Mouse (Mus musculus): ENCODE data around the gene Aqp1.

Gene Aqp1

DNA sequence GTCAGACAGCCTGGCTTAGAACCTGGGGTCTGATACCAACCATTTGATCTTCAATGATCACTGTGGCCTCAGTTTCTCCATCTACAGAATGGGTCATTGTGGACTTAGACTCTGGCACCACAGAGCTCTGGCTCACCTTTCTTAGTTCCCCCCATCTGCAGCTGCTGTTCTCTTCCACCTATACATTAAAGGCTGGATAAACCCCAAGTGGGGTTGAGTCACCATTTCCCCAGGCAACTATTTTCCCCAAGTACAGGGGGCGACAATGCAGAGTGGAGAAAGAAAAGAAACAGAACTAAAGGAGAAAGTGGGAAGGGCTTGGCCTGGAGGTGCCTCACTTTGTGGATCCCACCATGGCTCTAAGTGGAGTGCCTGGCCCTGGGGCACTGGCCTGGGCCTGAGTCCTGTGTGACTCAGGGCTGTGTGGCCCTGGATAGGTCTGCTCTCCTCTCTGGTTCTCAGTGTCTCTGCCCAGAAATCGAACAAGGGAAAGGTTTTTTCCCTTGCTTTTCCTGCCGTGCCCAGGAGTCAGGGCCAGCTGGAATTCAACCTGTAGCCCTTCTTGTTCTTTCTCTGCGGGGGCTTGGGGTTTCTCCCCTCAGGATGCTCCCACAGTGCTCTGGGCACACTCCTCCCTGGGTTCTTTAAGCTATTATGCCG, 20.9 kb downstream of the Aqp1 start:
- no peak for DNase-seq (ENCODE audit: low read depth, low spot score)

DNA sequence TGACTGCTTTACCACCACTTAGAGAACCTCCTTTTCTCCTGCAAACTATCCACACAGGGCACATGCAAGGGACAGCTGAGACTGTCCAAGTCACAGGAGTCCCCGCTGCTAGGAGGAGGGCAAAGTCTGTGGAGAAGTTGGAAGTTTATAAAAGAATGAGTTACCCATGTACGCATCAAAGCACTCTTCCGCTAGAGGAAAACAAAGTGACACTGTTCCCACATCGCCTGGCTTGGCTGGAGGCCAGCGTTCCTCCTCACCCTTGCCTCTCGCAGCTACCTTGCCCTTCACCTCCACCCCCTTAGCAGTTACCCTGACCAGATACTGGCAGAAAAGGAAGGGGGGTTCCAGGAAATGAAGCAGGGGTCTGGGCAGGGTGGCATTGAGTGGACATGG, 21.4 kb downstream of the Aqp1 start:
- no peak for DNase-seq (ENCODE audit: low read depth, low spot score)

DNA sequence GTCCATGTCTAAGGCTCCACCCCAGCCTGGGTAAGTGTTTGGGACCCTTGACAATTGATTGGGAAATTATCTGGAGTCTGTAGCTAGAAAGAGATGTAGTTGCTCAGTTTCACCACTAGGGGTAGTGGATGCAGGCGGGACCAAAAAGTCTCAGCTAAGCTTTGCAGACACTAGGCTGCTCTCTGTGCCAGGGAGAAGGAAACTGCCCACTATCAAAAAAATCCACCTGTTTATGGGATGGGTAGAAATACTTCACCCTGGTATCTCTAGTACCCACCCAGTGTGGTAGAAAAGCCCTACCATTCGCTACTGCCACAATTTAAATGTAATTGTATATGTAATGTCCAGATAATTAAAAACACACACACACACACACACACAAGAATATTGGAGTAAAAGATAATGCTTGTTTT, 22.5 kb downstream of the Aqp1 start:
- DNase-seq (ENCODE audit: low read depth, low spot score) = peak; percentile 13

DNA sequence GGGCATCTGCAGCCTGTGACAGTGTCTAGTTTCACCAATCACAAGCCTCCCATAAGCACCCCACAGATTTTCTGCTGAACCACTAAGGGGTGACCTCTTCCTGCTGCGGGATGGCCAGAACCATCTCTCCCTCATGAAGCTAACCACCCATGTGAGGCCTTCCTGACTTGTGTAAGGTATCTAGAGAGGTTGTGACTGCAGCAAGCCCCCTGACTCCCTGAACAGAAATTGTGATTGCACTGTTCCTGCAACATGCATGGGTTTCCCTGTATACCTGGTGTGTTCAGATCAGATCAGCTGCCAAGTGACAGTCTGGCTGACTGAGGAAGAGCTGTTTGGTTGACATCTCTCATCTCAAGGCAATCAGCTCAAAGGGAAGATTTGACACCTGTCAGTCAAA, 26.4 kb downstream of the Aqp1 start:
- no peak for DNase-seq (ENCODE audit: low read depth, low spot score)

DNA sequence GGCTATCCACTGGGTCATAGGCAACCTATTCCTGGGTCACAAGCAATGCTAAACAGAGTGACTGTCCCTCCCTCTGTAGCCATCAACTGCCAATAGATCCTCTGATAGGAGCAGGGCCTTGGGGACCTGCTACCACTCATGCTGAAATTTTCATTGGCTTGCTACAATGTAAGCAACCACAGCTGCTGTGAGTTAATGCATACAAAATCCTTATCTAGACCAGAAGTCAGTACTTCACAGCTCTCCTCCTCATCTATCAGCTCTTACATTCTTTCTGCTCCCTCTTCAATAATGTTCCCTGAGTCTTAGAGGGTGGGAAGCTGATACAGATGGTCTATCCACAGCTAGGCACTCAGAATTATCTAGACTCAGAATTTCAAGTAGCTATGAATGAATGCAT, 30.9 kb downstream of the Aqp1 start:
- no peak for DNase-seq (ENCODE audit: low read depth, low spot score)

DNA sequence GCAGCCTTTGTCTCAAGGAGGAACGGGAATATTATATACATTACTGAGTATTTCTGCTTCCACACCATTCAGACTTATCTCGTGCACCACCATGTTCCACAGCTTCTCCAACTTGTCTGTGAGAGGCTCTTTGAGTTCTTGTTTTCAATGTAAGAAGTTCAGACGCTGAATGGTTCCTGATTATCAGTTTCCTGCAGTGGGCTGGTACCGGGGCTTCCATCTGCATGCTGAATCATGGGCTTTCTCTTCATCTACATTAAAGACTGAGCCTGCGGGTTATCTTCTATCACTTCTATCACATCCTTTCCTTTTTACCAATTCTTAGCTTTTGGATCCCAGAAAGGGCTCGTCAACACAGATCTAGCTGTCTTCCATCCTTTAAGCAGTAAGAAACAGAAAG, 34.6 kb downstream of the Aqp1 start:
- DNase-seq (ENCODE audit: low read depth, low spot score) = no peak

DNA sequence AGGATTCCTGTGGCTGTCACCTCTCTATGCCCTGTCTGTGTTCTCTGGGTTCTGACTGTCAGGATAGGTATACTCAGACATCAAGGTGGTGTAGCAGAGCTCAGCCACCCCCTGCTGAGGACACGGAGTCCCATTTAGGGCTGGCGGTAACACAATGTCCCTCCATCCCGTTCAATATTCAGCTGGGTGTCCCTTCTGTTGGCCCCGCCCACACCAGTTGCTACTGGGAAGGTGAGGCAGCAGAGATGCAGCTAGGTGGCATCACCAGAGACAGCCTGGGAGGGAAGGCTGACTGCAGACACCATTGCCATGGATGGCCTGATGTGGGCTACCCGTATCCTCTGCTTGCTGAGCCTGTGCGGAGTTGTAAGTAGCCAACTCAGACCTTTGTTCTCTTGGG, 39.8 kb downstream of the Aqp1 start, which contains the start of gene Ghrhr:
TSS of gene Ghrhr (plus strand) at position 220 of the 400 bp plus-strand sequence.
- no peak for DNase-seq (ENCODE audit: low read depth, low spot score)

DNA sequence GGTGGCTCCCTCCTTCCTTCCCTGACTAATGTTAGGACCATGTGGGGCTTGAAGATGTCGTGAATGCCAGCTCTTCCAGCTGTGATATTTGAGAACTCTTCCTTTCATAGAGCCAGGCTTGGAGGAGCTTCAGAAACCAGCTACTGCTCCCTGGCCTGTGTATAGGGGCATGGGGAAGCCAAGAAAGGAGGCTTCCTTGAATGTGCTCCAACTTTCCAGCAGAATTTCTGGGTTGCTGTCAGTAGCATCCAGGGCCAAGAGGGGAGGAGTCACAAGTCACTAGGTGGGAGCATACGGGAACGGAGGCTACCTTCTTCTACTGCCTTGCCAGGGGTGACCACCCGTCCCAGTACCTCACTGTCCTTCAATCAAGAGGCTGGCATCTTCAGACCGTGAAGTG, 40.3 kb downstream of the Aqp1 start:
- DNase-seq (ENCODE audit: low read depth, low spot score) = no peak

DNA sequence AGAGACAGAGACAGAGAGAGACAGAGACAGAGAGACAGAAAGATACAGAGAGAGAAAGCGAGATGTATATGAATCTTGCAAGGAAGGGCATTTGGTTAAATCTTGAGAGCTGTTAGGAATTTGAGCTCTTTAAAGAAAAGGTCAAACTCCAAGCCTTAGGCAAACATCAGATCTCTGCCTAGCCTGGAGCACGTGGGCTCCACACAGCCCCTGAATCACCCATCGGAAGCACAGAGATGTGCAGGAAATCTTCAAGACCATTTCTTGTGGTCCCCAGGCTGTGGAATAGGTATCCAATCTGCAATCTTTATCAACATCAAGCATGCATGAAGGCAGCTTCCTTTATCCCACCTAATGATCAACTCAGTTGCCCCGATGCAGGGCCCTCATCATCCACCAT, 41.2 kb downstream of the Aqp1 start:
- no peak for DNase-seq (ENCODE audit: low read depth, low spot score)

DNA sequence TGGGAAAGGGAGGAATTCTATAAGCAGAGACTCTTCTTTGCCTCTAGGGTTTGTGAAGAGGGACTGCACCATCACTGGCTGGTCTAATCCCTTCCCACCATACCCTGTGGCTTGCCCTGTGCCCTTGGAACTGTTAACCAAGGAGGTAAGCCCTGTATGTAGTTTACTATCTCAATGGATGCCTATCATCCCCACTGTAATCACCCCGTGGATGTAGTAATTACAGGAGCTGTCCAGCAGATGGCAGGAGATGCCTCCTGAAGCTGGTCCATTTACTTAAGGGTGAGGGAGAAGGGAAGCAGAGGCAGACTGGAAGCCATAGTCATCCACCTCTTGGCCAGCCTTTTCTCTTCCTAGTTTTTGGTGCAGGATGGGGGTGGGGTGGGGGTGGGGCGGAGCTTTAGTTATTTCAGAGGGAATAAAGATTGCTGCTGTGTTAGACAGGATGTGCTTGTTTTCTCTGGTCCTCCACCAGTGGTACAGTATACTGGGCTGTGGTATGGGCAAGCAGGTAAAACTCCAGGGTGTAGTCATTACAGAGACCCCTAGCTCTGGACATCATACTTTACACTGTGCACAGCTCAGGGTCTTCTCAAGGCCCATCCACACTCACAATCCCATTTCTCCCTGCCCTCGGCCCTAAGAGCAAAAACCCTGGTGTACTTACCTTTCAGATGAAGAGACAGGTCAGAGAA, 43.6 kb downstream of the Aqp1 start:
- DNase-seq (ENCODE audit: low read depth, low spot score) = peak; percentile 30

DNA sequence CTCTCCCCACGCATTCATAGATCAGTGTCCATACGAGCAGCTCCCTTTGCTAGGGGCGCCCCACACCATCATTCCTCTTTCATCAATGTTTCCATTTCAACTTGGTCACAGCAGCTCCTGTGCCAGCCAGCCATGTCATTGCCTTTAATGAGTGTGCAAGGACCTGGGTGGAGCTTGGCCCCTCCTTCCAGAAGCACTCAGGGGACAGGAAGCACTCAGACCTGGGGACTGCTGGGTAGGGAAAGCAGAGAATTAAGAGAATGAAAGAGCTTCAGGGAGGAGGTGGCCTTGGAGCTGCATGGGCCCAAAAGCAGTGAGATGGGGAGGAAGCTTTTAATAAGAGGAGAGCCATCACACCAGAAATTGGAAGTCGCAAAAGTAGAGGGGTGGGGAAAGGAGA, 45.7 kb downstream of the Aqp1 start:
- DNase-seq (ENCODE audit: low read depth, low spot score) = no peak

DNA sequence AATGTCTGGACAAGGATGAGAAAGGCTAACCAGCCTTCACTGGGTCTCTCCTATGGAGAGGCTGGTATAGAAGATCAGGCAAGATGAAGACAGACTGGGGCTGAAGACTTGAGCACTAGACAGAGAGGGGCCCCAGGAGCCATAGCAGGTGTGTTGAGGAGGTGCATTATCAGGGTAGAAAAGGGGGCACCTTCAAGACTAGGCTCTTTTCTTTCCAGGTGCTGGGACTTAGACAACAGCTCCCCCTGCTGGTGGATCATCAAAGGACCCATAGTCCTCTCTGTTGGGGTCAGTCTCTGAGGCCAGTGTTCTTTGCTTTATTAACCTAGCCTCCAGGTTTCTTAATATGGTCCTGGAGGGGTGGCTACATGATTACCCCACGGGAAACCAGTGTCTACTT, 47.7 kb downstream of the Aqp1 start:
- peak; percentile 52 for DNase-seq (ENCODE audit: low read depth, low spot score)

DNA sequence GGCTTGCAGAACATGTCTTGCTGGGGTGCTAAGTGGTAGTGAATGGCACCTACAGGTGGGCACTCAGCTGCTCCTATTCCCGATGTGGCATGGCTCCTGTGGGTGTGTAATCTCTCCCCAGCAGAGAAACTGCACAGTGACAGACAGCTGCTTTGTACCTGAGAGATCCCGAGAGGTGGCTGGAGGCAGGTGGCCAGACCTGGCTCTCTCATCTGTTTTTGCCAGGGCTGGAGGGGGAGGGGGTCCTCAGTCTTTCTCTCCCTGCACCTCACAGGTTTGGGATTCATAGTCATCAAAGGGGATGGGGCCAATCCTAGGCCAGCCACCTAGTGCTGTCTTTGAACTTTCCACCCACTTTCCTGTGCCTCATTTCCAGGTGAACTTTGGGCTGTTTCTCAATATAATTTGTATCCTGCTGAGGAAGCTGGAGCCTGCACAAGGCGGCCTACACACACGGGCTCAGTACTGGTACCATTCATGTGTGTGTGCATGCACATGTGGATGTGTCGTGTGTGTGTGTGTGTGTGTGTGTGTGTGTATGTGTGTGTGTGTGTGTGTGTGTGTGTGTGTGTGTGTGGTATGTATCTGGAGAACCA, 48.2 kb downstream of the Aqp1 start:
- DNase-seq (ENCODE audit: low read depth, low spot score) = no peak

DNA sequence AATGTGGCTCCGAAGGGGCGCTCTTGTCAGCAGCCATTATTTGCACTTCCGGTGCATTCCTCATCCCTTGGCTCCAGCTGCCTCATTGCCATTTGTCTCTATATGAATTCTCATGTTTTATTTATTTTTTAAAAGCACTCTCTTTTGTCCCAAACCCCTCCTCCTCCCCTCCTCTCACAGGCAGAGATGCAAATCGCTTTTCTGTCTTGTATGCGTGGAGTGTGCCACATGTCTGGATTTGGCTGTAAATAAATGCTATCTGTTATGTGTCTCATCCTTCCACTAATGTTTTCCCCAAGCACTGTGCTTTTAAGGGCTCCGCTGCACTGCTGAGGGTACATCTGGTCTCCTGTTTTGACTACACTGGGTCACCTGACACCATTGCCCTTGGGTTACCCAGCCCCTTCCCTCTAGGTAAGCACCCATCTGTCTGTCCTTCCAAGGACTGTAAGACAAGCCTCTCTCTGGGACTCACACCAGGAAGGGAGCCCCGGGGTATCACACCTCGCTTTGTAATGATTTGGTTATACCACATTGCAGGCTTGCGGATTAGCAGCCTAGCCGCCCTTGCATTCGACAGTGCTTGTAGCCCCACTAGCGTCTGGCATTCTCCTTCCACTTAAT, 52.4 kb downstream of the Aqp1 start:
- no peak for DNase-seq (ENCODE audit: low read depth, low spot score)

DNA sequence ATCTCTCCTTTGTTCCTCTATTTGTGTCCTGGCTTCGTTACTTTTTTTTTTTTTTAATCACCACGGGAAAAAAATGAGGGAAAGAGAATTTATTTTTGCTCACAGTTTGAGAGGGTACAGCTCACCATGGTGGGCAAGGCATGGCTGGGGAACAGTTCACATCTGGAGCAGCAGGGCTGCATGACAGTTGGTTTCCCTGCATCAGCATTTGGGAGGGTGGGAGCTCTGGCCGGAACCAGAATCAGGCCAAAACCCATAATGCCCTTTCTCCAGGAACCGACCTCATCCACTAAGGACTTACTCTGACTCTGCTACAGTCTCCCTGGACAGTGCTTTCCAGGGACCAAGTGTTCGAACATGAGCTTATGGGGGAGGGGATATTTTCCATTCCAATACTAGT, 53.1 kb downstream of the Aqp1 start:
- no peak for DNase-seq (ENCODE audit: low read depth, low spot score)

DNA sequence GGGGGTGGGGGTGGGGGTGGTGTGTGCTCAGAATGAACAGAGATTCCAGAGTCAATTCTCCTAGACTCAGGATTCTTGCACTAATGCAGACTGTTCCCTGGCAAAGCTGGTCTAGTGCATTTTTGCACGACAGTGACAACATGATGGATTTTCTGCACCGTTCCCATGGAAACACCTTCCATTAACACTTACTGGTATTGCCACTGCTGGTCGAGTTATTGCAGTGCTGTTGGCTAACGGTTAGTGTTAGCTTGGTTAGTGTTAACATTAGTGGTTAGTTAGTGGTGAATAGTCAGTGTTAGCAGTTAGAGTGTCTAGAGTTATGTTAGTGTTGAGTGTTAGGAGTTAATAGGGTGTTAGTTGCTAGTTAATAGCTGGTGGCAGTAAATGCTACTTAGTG, 55.6 kb downstream of the Aqp1 start:
- DNase-seq (ENCODE audit: low read depth, low spot score) = no peak

DNA sequence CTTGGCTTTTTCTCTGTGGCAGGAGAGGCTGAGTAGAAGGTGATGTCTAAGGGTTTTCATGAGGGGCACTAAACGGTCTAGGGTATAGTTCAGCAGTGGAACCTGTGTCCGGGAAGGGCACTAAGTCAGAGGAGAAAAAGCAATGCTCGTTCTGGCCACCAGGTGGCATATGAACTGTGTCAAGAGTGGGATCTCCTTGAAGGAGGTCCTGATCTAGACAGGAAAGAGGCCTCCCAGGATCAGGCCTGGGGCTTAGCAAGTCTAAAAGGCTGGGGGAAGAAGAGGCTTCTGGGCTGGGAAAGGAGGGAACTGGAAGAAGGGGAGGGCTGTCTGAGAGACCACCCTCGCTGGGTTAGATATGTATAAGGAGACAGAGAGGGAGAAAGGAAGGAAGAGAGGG, 56.2 kb downstream of the Aqp1 start:
- DNase-seq (ENCODE audit: low read depth, low spot score) = peak; percentile 67

DNA sequence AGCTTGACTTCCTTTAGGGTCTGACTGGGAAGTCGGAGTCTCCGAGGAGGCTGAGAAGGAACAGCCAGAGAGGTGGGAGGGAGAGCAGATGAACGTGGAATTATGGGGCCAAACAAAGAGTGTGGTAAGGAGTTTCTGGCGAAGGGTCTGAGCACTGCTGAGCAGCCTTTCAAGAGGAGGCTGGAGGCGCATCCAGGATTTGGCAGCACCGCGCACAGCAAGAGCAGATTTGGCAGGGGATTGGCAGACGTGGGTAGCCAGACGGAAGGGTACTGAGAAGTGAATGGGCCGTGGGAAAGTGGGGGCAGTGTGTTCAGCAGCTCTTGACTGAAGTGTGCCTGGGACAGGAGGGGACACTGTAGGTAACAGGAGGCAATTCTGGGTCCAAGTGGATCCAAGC, 58.6 kb downstream of the Aqp1 start:
- DNase-seq (ENCODE audit: low read depth, low spot score) = no peak

DNA sequence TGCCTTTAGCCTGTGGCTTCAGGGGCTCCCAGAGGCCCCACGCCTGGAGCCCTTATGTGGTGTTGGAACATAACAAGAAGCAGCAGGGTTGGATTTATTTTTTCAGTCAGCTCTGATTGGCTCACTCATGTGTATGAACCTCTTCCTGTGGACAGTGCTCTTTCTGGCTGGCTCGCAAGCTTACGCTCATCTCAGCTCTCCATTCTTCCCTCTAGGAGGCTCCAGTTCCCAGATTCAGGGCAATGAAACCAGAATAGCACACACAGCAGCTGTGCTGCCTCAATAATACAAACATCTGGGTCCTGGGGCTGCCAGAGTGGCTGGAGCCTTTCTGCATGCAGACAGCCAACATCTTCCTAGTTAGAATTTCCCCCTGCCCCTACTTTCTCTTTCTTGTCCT, 59.9 kb downstream of the Aqp1 start:
- DNase-seq (ENCODE audit: low read depth, low spot score) = no peak

DNA sequence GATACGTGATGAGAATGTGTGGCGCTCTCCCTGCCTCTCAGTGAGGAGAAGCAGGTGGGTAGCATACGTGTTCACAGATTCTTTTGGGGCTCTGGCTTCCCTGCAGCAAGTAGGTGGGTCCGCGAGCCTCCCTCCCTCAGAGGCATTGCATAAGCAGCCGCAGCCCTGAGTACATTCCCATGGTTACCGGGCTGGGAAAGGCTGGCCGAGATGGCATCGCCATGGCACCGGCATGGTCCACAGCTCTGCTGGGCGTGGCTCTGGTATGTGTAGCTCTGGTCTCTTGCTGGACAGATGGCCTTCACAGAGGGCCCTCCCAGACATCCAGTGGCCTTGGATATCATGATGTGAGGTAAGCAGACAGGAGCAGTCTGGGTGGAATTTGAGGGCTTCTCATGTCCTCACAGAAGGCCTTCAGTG, 60.4 kb downstream of the Aqp1 start:
- no peak for DNase-seq (ENCODE audit: low read depth, low spot score)
